Mouse (Mus musculus): ENCODE results near the gene Man1b1. TPM values are rescaled to one million over a fixed set of nuclear protein-coding genes. Genes with fewer than 3 reads are reported as not detected.

Gene Man1b1
- polyA plus RNA-seq, 1 experiment, result 0.86 TPM

DNA sequence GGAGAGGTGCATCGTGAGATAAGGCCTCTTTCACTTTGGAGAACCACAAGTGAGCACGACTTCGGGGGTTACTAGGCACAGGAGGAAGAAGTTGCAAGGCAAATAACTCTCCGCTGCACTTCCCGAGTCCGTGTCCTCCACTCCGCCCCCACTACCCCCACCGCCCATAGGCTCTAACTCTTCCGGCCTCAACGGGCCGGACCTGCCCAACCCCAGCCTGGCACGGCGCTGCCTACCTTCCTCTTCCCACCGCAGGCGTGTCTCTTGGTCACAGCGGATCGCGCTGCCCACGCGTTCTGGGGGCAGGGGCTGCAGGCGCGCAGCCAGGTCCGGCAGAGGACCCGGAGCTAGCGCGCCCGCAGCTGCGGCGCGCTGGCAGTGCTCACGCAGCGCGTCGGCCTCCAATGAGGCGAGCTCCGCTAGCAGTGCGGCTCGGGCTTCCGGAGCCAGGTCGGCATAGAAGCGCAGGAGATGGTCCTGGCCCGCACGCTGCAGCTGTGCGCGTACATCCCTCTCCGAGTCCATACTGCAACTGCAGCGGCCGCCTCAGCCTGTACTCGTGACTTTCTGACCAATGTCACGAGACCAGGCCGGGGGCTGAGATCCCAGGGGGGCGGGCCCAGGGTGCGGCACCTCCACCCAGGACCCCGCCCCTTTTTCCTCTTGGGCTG lies 33.1 kb downstream of the Man1b1 start, which contains the start of gene Uap1l1:
Gene Uap1l1, minus strand, starts transcription at position 592 of the 671 bp plus-strand sequence.
- Histone ChIP-seq H3K9me3 (ENCODE audit: control insufficient read depth, low read length) (no peaks in the 10 kb centered on the region), H3K27me3 (ENCODE audit: control insufficient read depth) (peaks cover 41% of the 10 kb centered on the region), H3K4me3 (replicated peaks) (peak within 1 kb of the TSS; percentile 63), H3K4me1 (ENCODE audit: control insufficient read depth) (peaks cover 32% of the 10 kb centered on the region), H3K36me3 (ENCODE audit: control insufficient read depth) (peaks cover 2% of the 10 kb centered on the region)
- TF ChIP-seq TAL1 (IDR thresholded peaks at IDR 0.05; ENCODE audit: low read length) (no peak), GATA1 (IDR thresholded peaks at IDR 0.05; ENCODE audit: low read length) (no peak)

GRCm38 (mm10) chr2:25369996-25370395 lies 37.9 kb downstream of the Man1b1 start:
- TF ChIP-seq TAL1 (IDR thresholded peaks at IDR 0.05; ENCODE audit: low read length) (no peak), GATA1 (IDR thresholded peaks at IDR 0.05; ENCODE audit: low read length) (no peak; the same call in 1 of the 2 replicates)
- H3K4me1 ChIP-seq (ENCODE audit: control insufficient read depth), result peaks cover 73% of the 10 kb centered on the region

DNA sequence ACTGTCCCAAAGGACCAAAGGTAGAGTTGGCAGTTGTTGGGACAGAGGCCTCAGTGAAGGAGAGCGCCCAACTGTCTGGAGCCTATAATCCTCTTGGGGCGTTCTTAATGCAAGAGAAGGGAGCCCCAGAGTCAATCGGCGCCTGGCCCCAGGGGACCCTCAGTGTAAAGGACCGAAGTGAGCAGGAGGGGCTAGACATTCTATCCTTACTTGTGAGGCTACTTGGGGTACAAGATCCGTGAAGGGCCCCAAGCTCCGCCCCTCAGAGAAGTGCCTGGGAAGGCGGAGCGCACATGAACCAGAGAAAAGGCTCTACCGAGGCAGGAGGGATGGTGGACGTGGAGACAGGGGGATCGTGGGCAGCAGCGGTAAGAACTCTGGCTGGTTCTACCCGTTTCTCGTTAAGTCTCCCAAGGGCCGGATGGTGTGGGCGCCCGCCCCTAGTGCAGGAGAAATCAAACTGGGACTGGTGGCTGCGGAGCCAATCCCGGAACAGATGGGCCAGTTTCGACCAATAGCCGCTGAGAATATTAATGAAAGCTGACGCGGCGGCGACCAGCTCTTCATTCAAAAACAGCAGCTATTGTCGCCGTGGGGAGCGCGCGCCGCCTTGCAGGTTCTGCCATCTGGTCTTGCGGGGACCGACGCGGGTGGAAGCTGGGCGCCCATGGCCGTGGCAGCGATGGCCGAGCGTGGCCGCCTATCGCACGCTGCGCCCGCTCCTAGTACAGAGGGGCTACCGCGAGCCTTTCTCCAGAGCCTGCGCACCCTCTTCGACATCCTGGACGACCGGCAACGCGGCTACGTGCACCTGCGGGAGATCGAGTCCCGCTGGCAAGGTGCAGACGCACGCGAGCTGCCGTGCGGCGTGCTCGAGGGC lies 39.9 kb downstream of the Man1b1 start, which contains the start of gene Sapcd2:
Gene Sapcd2, plus strand, starts transcription at position 558 of the 880 bp plus-strand sequence.
- TF ChIP-seq GATA1 (IDR thresholded peaks at IDR 0.05; ENCODE audit: low read length) (no peak), TAL1 (IDR thresholded peaks at IDR 0.05; ENCODE audit: low read length) (no peak)
- H3K4me1 ChIP-seq (ENCODE audit: control insufficient read depth), result peaks cover 83% of the 10 kb centered on the region

More at GRCm38 (mm10) chr2:25369996-25370395, 37.9 kb downstream of the Man1b1 start:
- Histone ChIP-seq H3K9me3 (ENCODE audit: control insufficient read depth, low read length) (no peaks in the 10 kb centered on the region), H3K27me3 (ENCODE audit: control insufficient read depth) (peaks cover 26% of the 10 kb centered on the region), H3K36me3 (ENCODE audit: control insufficient read depth) (peaks cover 15% of the 10 kb centered on the region), H3K4me3 (replicated peaks) (peak overlapping the region; percentile 52)

GRCm38 (mm10) chr2:25372644-25373391 lies 40.7 kb downstream of the Man1b1 start:
- Histone ChIP-seq H3K4me3 (replicated peaks) (peak overlapping the region; percentile 89), H3K9me3 (ENCODE audit: control insufficient read depth, low read length) (no peaks in the 10 kb centered on the region), H3K27me3 (ENCODE audit: control insufficient read depth) (peaks cover 4% of the 10 kb centered on the region; the same call in 1 of the 2 replicates), H3K36me3 (ENCODE audit: control insufficient read depth) (peaks cover 43% of the 10 kb centered on the region), H3K4me1 (ENCODE audit: control insufficient read depth) (peaks cover 83% of the 10 kb centered on the region)
- peak; percentile 69; the same call in 1 of the 2 replicates for TF ChIP-seq GATA1 (IDR thresholded peaks at IDR 0.05; ENCODE audit: low read length)
- TF ChIP-seq TAL1 (IDR thresholded peaks at IDR 0.05; ENCODE audit: low read length), result no peak

More for the DNA sequence above, 39.9 kb downstream of the Man1b1 start, which contains the start of gene Sapcd2:
- Histone ChIP-seq H3K27me3 (ENCODE audit: control insufficient read depth) (peaks cover 8% of the 10 kb centered on the region), H3K36me3 (ENCODE audit: control insufficient read depth) (peaks cover 35% of the 10 kb centered on the region), H3K4me3 (replicated peaks) (peak within 1 kb of the TSS; percentile 89), H3K9me3 (ENCODE audit: control insufficient read depth, low read length) (no peaks in the 10 kb centered on the region)

DNA sequence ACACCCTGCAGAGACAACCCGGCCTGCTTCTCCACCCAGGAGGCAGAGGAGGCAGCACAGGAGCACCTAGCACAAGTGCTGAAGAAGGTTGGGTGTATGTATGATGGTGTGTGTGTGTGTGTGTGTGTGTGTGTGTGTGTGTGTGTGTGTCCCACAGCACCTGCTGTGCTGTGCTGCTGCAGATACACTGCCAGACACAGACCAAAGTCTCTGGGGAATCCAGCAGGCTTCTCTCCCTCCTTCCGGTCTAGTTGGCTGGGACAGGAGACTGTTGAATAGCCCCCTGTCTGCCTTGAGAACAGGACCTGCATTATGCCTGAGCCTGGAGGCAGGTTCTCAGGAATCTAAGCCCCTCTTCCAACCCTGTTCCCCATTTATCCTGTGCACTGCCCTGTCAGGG lies 41.3 kb downstream of the Man1b1 start:
- Histone ChIP-seq H3K9me3 (ENCODE audit: control insufficient read depth, low read length) (no peaks in the 10 kb centered on the region), H3K4me1 (ENCODE audit: control insufficient read depth) (peaks cover 79% of the 10 kb centered on the region), H3K27me3 (ENCODE audit: control insufficient read depth) (peaks cover under 1% of the 10 kb centered on the region; the same call in 1 of the 2 replicates), H3K36me3 (ENCODE audit: control insufficient read depth) (peaks cover 49% of the 10 kb centered on the region), H3K4me3 (replicated peaks) (peak overlapping the region; percentile 89)
- TF ChIP-seq GATA1 (IDR thresholded peaks at IDR 0.05; ENCODE audit: low read length) (no peak), TAL1 (IDR thresholded peaks at IDR 0.05; ENCODE audit: low read length) (no peak)

- Histone ChIP-seq H3K27me3 (ENCODE audit: control insufficient read depth) (no peaks in the 10 kb centered on the region), H3K4me3 (replicated peaks) (no peak overlapping the region), H3K9me3 (ENCODE audit: control insufficient read depth, low read length) (no peaks in the 10 kb centered on the region), H3K36me3 (ENCODE audit: control insufficient read depth) (peaks cover 55% of the 10 kb centered on the region), H3K4me1 (ENCODE audit: control insufficient read depth) (peaks cover 52% of the 10 kb centered on the region)
- TF ChIP-seq TAL1 (IDR thresholded peaks at IDR 0.05; ENCODE audit: low read length), result no peak
- TF ChIP-seq GATA1 (IDR thresholded peaks at IDR 0.05; ENCODE audit: low read length), result no peak
Observed at GRCm38 (mm10) chr2:25376589-25376988, 44.5 kb downstream of the Man1b1 start.

DNA sequence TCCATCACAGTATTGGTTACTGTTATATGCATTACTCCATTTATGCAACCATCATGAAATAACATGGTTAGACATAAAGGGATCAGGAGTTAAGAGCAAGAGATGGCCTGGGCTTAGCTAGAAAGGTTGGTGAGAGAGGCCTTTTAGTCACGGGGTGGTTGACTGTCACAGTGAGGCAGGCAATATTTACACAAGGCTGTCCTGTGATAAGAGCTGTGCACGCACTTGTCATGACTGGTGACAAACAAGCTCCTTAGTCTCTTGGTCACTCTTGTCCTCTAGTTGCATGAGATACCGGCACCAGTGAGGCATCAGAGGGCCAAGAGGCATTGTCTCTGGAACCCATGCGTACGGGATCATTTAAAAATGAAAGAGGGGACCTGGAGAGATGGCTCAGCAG lies 52.4 kb downstream of the Man1b1 start:
- Histone ChIP-seq H3K9me3 (ENCODE audit: control insufficient read depth, low read length) (no peaks in the 10 kb centered on the region), H3K36me3 (ENCODE audit: control insufficient read depth) (no peaks in the 10 kb centered on the region), H3K4me3 (replicated peaks) (no peak overlapping the region), H3K4me1 (ENCODE audit: control insufficient read depth) (no peaks in the 10 kb centered on the region), H3K27me3 (ENCODE audit: control insufficient read depth) (peaks cover 7% of the 10 kb centered on the region)
- no peak for TF ChIP-seq GATA1 (IDR thresholded peaks at IDR 0.05; ENCODE audit: low read length)
- no peak for TF ChIP-seq TAL1 (IDR thresholded peaks at IDR 0.05; ENCODE audit: low read length)

DNA sequence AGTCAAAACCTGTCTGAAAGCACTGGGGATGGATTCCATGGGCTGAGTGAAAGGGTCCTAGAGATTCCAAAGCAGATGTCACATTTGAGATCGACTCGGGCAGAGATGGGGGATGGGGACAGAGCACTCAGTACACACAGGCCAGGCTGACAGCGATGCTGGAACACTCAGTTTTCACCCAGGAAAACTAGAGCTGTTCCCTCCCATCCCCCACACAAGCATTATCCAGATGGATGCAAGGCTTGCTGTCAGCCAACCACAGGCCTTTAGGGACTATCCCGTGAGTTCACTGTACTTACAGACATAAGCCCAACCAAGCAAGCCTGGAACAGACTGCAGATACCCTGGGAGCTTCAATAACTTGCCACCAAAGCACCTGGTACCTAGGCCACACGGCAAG lies 59.1 kb downstream of the Man1b1 start:
- peaks cover 28% of the 10 kb centered on the region for H3K27me3 ChIP-seq (ENCODE audit: control insufficient read depth)
- H3K9me3 ChIP-seq (ENCODE audit: control insufficient read depth, low read length), result no peaks in the 10 kb centered on the region
- H3K36me3 ChIP-seq (ENCODE audit: control insufficient read depth), result no peaks in the 10 kb centered on the region
- TF ChIP-seq TAL1 (IDR thresholded peaks at IDR 0.05; ENCODE audit: low read length), result no peak
- TF ChIP-seq GATA1 (IDR thresholded peaks at IDR 0.05; ENCODE audit: low read length), result no peak
- no peak overlapping the region for H3K4me3 ChIP-seq (replicated peaks)
- peaks cover 10% of the 10 kb centered on the region for H3K4me1 ChIP-seq (ENCODE audit: control insufficient read depth)
